21 mouse cellular contexts compared by ENCODE assay signal in the genomic region with DNA sequence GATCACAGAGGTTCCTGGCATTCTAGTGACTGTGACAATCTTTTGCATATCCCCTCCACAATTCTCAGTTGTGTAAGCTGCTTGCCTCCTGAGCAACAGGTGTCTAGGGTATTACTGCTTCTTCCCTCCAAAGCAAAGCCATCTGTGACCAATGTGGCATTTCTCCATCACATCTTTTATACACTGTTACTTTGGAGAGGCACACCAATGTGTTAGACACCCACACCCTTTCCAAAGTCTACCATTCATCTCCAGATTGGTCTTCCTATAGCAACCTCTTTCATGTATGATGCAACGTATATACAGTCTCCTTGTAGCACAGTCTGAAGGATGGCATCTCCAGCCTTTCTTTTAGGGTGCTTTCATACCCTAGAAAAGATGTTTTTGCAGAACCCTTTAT. TPM values are rescaled to one million over a fixed set of nuclear protein-coding genes. Genes with fewer than 3 reads are reported as not detected.
DNase-seq lines count a peak whose midpoint lies in the region; ATAC-seq lines count a peak whose summit lies in the region.
"Had no signal": no experiment of that assay in that cellular context is flagged by ENCODE, and none has a peak within 500 bp of the region (broad histone marks: within the 10 kb centered on the region; RNA-seq: fewer than 3 reads in every experiment).

No protein-coding gene starts in this region.

- DNase-seq in frontal cortex, postnatal 10 days (ENCODE audit: low spot score in 2 of 2): no peak
- DNase-seq in heart, adult 11 months: peak; percentile 7
- DNase-seq in heart, postnatal 10 days: no peak
- DNase-seq in brain, adult 2 months (ENCODE audit: low read depth, low spot score): peak; percentile 48
- DNase-seq in urinary bladder, postnatal 10 days (ENCODE audit: low spot score): no peak
- DNase-seq: adrenal gland, adult 2 months; adrenal gland, adult 8-10 months; adrenal gland, postnatal 10 days; adrenal gland, postnatal 14 days; adrenal gland, postnatal 25 days; adrenal gland, postnatal 36 days; B cell, adult 2 months; cerebellum, adult 11 months; cerebellum, adult 11-12 months; cerebellum, adult 18-20 months; cerebellum, adult 2 months had no signal

- intact Hi-C loops in heart, postnatal 10 days (cut with DNase I): no loop called here

- ATAC-seq in frontal cortex, adult (ENCODE audit: low TSS enrichment): peak; percentile 78
- ATAC-seq: activated CD4-positive, CD25-positive, alpha-beta regulatory T cell, adult 4 months; CD4-positive, CD25-positive, alpha-beta regulatory T cell, adult 4 months; Patski had no signal

RNA-seq across cellular contexts. Expression of a gene that starts 42.3 kb away (rescaled TPM):
- total RNA-seq in heart, postnatal 10 days (2021): 10 to 100 TPM; 21.1 to 25.3 TPM
- total RNA-seq: CH12.LX had no signal

Comparison
In these comparisons a context has a peak if more than half of its experiments do, and no peak if none do; other contexts are left out.
1. DNase-seq: peak in heart, adult 11 months (single experiment) and brain, adult 2 months (single experiment); none in frontal cortex, postnatal 10 days (0 of 2), heart, postnatal 10 days (0 of 2) and urinary bladder, postnatal 10 days (single experiment).